Mouse (Mus musculus) heart, embryonic 14.5 days (tissue): ENCODE data around the gene Card19. TPM values are rescaled to one million over a fixed set of nuclear protein-coding genes. Genes with fewer than 3 reads are reported as not detected.

Experiments used
- ATAC-seq: fragments of 200-750 bp; cut with Nextera tagmentation; 2 replicates; pipeline ENCODE4 v1.8.0; 2017; ENCODE audit warnings: low read depth, moderate TSS enrichment; ENCODE audit not compliant: insufficient number of reproducible peaks, insufficient read depth, low FRiP score
- H3K27ac ChIP-seq, 2 experiments: fragments of 200-500 bp in 1 of 2; fragments of 300-500 bp in 1 of 2; sonication (generic) in 1 of 2; replicated peaks in 1 of 2; 2 replicates each; pipeline ENCODE4 v1.5.1; 2012 to 2014; ENCODE audit warnings: low read depth in 2 of 2, low read length in 2 of 2, control low read depth in 1 of 2, mild to moderate bottlenecking in 1 of 2, mixed read lengths in 1 of 2; ENCODE audit not compliant: control insufficient read depth in 1 of 2, insufficient read depth in 1 of 2
- H3K27me3 ChIP-seq: fragments of 300-500 bp; sonication (generic); 2 replicates; pipeline ENCODE4 v1.6.1; 2014; ENCODE audit warnings: mild to moderate bottlenecking, low read length, control low read depth; ENCODE audit not compliant: control insufficient read depth, insufficient read depth
- H3K36me3 ChIP-seq: fragments of 300-500 bp; sonication (generic); 2 replicates; pipeline ENCODE4 v1.6.1; 2014; ENCODE audit warnings: mild to moderate bottlenecking, control low read depth, low read length, mixed read lengths; ENCODE audit not compliant: control insufficient read depth, insufficient read depth
- H3K4me1 ChIP-seq, 2 experiments: fragments of 200-500 bp in 1 of 2; fragments of 300-500 bp in 1 of 2; sonication (generic) in 1 of 2; 2 replicates each; pipeline ENCODE4 v1.6.1; 2012 to 2014; ENCODE audit warnings: low read length in 2 of 2, control low read depth in 1 of 2, mixed read lengths in 1 of 2; ENCODE audit not compliant: control insufficient read depth in 2 of 2, insufficient read depth in 2 of 2
- H3K4me2 ChIP-seq: fragments of 300-500 bp; sonication (generic); 2 replicates; pipeline ENCODE4 v1.6.1; 2014; ENCODE audit warnings: mild to moderate bottlenecking, low read length
- H3K4me3 ChIP-seq, 2 experiments: fragments of 200-500 bp in 1 of 2; fragments of 300-500 bp in 1 of 2; sonication (generic) in 1 of 2; 2 replicates each; pipeline ENCODE4 v1.5.1; 2012 to 2014; ENCODE audit warnings: low read length in 2 of 2, mild to moderate bottlenecking in 2 of 2, control low read depth in 1 of 2, low read depth in 1 of 2, moderate library complexity in 1 of 2; ENCODE audit not compliant: control insufficient read depth in 1 of 2, insufficient read depth in 1 of 2
- H3K9ac ChIP-seq: fragments of 300-500 bp; sonication (generic); 2 replicates; pipeline ENCODE4 v1.6.1; 2014; ENCODE audit warnings: mild to moderate bottlenecking, low read length
- H3K9me3 ChIP-seq: fragments of 300-500 bp; sonication (generic); 2 replicates; pipeline ENCODE4 v1.6.1; 2016; ENCODE audit warnings: low read length, control low read depth; ENCODE audit not compliant: control insufficient read depth
- WGBS: fragments of 180-500 bp; shearing (Covaris S2); extraction: QIAGEN DNeasy Blood & Tissue Kit; methylation state at CpG from one replicate; pipeline ENCODE4 v1.1.7; 2014; 5-methylcytosine and 5-hydroxymethylcytosine counted together
- polyA plus RNA-seq: library from polyadenylated mRNA; unstranded; fragments of >200 nt; fragmentation: Nextera tagmentation; extraction: Ambion mirVana; gene quantifications from 2 replicates; pipeline ENCODE4 v1.2.1, GENCODE M21; 2014

Card19 gene
- polyA plus RNA-seq, 1 experiment from 2014 or later, result 126 TPM

- Histone ChIP-seq H3K9ac (no peak overlapping the region), H3K4me3 (no peak overlapping the region), H3K27me3 (peaks cover under 1% of the 10 kb centered on the region; the same call in 1 of the 2 replicates), H3K9me3 (no peaks in the 10 kb centered on the region), H3K4me1 (peaks cover 6 to 7% of the 10 kb centered on the region in 2 experiments; a peak in 2 of 4 replicates), H3K27ac (no peak overlapping the region), H3K36me3 (no peaks in the 10 kb centered on the region), H3K4me2 (no peak overlapping the region)
- WGBS, result 14% methylated on average over 17 of the region's 17 CpGs
- ATAC-seq, result peak; percentile 69
These were observed 46.2 kb downstream of the Card19 start for GRCm38 (mm10) chr13:49169448-49170207.

GRCm38 (mm10) chr13:49167081-49167480 is 48.8 kb downstream of the Card19 start:
- Histone ChIP-seq H3K36me3 (no peaks in the 10 kb centered on the region), H3K27me3 (peaks cover 7% of the 10 kb centered on the region; the same call in 1 of the 2 replicates), H3K27ac (no peak overlapping the region), H3K4me2 (no peak overlapping the region), H3K9me3 (no peaks in the 10 kb centered on the region), H3K4me3 (no peak overlapping the region), H3K4me1 (peaks cover 0 to 4% of the 10 kb centered on the region in 2 experiments; a peak in 2 of 4 replicates), H3K9ac (no peak overlapping the region)
- no peak for ATAC-seq
- WGBS, result 70% methylated on average over 9 of the region's 9 CpGs

GRCm38 (mm10) chr13:49163645-49164044 is 52.2 kb downstream of the Card19 start:
- no peak for ATAC-seq
- Histone ChIP-seq H3K4me2 (no peak overlapping the region), H3K4me3 (no peak overlapping the region), H3K4me1 (peaks cover 0 to 3% of the 10 kb centered on the region in 2 experiments; a peak in 1 of 4 replicates), H3K9me3 (no peaks in the 10 kb centered on the region), H3K27me3 (peaks cover 7% of the 10 kb centered on the region; the same call in 1 of the 2 replicates), H3K27ac (no peak overlapping the region), H3K36me3 (no peaks in the 10 kb centered on the region), H3K9ac (no peak overlapping the region)
- WGBS, result 37% methylated on average over 7 of the region's 7 CpGs

- Histone ChIP-seq H3K27ac (no peak overlapping the region), H3K4me3 (no peak overlapping the region), H3K4me1 (peaks cover 0 to 3% of the 10 kb centered on the region in 2 experiments; a peak in 1 of 4 replicates), H3K4me2 (no peak overlapping the region), H3K36me3 (no peaks in the 10 kb centered on the region), H3K9me3 (no peaks in the 10 kb centered on the region), H3K27me3 (peaks cover 7% of the 10 kb centered on the region; the same call in 1 of the 2 replicates), H3K9ac (no peak overlapping the region)
- 46% methylated on average over 4 of the region's 4 CpGs for WGBS
- ATAC-seq, result no peak
These were observed 53.1 kb downstream of the Card19 start for GRCm38 (mm10) chr13:49162722-49163121.

GRCm38 (mm10) chr13:49161236-49161635 is 54.6 kb downstream of the Card19 start:
- Histone ChIP-seq H3K27me3 (peaks cover 7% of the 10 kb centered on the region; the same call in 1 of the 2 replicates), H3K9ac (no peak overlapping the region), H3K4me1 (peaks cover 0 to 3% of the 10 kb centered on the region in 2 experiments; a peak in 1 of 4 replicates)

GRCm38 (mm10) chr13:49158040-49158713 is 57.7 kb downstream of the Card19 start:
- 0 out of 2 replicates have a peak, but pooled peaks cover 2% of the 10 kb centered on the region for H3K9me3 ChIP-seq
- H3K27me3 ChIP-seq, result no peaks in the 10 kb centered on the region
- no peak for ATAC-seq
- H3K4me3 ChIP-seq, result no peak overlapping the region
- H3K4me2 ChIP-seq, result no peak overlapping the region
- peaks cover 8 to 10% of the 10 kb centered on the region in 2 experiments for H3K4me1 ChIP-seq
- no peaks in the 10 kb centered on the region for H3K36me3 ChIP-seq
- 72% methylated on average over 10 of the region's 10 CpGs for WGBS
- no peak overlapping the region for H3K9ac ChIP-seq
- H3K27ac ChIP-seq, result no peak overlapping the region

More at GRCm38 (mm10) chr13:49161236-49161635, 54.6 kb downstream of the Card19 start:
- H3K27ac ChIP-seq, result no peak overlapping the region
- ATAC-seq, result no peak
- H3K9me3 ChIP-seq, result 0 out of 2 replicates have a peak, but pooled peaks cover 2% of the 10 kb centered on the region
- no peaks in the 10 kb centered on the region for H3K36me3 ChIP-seq
- no peak overlapping the region for H3K4me3 ChIP-seq
- WGBS, result 61% methylated on average over 2 of the region's 2 CpGs
- no peak overlapping the region for H3K4me2 ChIP-seq

- H3K9me3 ChIP-seq, result 0 out of 2 replicates have a peak, but pooled peaks cover 2% of the 10 kb centered on the region
- no peak for ATAC-seq
- no peak overlapping the region for H3K9ac ChIP-seq
- peaks cover 7 to 8% of the 10 kb centered on the region in 2 experiments for H3K4me1 ChIP-seq
- no peak overlapping the region for H3K4me3 ChIP-seq
- H3K27ac ChIP-seq, result no peak overlapping the region
- no peaks in the 10 kb centered on the region for H3K36me3 ChIP-seq
- no peak overlapping the region for H3K4me2 ChIP-seq
- 71% methylated on average over 4 of the region's 4 CpGs for WGBS
- no peaks in the 10 kb centered on the region for H3K27me3 ChIP-seq
These were observed 59.2 kb downstream of the Card19 start for GRCm38 (mm10) chr13:49156645-49157044.
